Mouse (Mus musculus) layer of hippocampus, postnatal 10 days (tissue): ENCODE results near the gene Ntm. TPM values are rescaled to one million over a fixed set of nuclear protein-coding genes. Genes with fewer than 3 reads are reported as not detected.

Experiments used
- DNase-seq, 2 experiments: peaks; one replicate each; pipeline ENCODE4 v3.0.0; 2021; ENCODE audit warnings: low spot score in 2 of 2
- total RNA-seq, 2 experiments: library from RNA; stranded (reverse); gene quantifications; 2 replicates each; pipeline ENCODE4 v1.2.3; 2021

The Ntm gene
- total RNA-seq, 2 experiments from 2014 or later = 155 to 170 TPM

DNA sequence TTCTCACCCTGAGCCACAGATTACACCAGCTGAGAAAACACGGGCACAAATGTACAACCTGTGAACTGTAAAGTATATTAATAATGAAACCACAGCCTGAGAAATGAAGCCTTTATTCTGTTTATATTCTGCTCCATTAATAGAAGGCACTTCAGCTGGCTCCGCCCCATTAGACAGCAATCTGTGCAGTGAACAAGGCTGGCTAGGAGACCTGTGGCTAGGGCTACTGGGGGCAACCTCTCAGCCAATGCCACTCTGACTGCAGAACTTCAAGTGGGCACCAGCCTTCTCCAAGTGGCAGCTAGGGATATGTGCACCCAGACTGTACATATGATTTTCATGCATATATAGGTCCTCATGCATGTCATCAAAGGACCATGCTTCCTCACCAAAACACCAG is 887.7 kb downstream of the Ntm start:
- DNase-seq = no peak

DNA sequence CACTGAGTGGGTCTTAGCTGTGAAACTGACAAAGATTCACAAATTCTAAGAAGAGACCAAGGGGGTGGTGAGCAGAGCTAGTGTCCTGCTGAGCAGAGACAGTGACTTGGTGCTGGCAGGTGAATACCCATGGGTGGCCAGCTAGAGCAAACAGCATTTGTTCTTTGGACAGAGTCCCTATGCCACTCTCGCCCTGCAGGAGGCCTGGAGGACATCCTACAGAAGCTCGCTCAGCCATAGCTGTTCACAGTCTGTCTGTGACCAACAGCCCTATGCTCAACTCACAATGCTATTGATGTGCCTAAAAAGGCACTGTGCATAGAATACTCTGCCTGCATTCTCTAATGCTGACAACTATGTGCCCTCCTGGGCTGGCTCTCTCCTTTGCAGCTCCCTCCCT is 888.4 kb downstream of the Ntm start:
- no peak for DNase-seq

DNA sequence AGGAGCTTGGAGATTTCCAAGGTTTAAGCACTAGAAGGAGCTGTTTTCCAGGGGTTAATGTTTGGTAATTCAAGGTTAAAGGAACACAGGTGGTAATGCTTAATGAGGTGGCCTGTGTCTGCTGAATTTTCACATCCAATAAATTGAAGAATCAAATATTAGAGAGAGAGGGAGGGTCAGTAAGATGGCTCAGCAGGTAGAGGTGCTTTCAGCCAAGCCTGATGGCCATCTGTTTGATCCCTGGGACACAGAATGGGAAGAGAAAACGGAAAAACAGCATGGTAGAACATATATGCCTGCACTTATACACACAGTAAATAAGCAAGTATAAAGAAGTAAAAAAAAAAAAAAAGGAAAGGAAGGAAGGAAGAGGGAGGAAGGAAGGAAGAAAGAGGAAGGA is 890.9 kb downstream of the Ntm start:
- no peak for DNase-seq

DNA sequence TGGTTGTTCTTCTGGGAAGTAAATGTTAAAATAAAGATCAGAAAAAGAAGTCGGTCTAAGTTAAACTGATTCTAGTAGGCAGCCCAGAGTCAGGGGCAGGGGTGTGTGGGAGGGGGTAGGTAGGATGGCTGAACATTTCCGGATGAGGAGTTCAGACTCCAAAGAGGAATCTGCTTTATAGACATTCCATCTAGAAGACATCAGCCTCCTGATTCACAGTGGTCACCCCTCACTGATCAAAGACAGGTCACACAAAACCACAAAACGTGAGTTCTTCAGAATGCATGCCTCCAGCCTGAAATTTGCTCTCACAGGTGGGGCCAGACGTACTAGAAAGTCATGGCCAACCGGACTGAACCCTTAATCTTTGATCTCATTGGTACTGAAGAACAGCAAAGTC is 895.4 kb downstream of the Ntm start:
- DNase-seq = no peak

DNA sequence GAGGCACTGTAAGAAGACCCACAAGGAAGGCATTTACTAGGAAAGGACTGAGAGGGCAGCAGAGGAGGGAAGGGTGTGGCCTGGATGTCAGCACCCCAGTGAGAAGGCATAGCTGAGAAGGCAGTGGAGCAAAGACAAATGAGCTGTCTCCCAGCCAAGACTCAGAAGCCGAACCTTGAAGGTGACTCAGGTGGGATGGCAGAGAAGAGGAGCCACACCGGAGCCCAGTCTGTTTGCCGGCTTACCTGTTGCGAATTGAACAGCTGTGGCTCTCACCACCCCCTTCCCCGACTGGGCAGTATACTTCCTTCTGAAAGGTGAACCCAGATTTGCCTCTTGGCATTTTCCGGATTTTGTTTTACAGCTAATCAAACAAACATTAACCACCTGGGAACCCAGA is 902.6 kb downstream of the Ntm start:
- no peak for DNase-seq

DNA sequence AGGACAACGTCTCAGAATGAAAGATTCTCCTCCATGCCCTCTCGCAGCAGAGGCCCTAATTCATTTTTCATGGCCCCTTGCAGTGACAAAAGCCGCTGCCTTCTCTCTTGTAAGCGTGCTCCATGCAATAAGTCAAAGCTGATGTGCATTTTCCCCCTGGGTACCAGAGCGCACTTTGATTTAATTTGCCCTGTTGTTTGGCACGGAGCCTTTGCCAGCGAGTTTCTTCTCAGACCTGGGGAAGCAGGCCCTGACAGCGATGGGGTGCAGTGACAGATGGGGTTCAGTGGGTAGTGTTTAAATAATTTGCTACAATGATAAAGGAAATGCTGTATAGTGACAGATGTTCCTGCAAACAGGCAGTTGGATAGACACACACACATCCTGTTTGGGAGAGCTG is 904.1 kb downstream of the Ntm start:
- no peak for DNase-seq

DNA sequence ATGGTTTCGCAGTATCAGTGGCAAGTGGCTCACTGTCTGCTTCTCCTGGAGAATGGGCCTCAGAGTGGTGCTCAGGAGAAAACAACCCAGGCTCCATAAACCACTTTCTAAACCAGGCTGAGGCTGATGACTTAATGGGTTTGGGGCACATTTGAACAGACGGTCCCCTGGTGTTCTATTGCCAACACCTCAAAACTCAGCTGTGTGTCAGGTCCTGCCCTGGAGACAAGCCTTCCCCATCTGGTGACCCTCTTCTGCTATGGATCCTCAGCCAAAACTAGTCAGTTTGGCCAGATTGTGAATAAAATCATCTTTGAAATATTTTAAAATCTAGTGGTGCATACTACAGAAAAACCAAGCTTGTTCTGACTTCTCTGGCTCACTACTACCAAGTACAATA is 907.3 kb downstream of the Ntm start:
- no peak for DNase-seq

DNA sequence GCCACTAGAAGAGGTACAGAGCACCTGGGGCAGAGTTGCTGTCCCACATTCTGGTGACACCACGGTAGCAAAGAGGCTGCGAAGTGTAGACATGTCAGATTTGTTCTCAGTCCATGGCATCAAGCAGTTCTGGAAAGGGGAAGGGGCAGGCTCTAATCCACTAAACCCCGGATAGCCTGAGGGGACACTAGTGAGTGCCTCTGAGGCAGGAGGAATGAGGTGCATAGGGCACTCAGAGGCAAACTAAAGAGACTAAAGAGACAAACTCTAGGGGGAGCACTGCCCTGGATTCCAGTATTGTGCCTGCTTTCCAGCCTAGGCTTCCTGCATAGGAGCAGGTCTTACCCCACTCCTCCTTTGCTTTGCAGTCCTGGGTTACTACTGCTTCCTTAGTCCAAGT is 926.5 kb downstream of the Ntm start:
- no peak for DNase-seq

DNA sequence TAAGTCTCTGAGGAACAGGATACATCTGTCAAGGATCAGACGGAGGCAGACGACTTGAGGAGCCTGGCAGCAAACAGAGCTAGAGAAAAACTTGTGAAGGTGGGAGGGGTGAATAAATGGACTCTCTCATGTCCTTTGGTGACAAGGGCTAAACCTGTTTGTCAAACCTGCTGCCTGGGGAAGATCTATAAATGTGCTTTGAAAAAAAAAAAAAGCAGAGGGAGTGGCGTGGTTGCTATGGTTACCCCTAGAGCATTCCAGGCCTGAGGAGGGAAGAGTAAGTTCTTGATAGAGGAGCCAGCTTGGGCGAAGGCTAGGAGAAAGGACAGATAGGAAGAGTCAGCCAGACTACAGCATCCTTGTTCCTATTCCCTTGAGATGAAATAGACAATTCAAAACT is 926.9 kb downstream of the Ntm start:
- no peak for DNase-seq

DNA sequence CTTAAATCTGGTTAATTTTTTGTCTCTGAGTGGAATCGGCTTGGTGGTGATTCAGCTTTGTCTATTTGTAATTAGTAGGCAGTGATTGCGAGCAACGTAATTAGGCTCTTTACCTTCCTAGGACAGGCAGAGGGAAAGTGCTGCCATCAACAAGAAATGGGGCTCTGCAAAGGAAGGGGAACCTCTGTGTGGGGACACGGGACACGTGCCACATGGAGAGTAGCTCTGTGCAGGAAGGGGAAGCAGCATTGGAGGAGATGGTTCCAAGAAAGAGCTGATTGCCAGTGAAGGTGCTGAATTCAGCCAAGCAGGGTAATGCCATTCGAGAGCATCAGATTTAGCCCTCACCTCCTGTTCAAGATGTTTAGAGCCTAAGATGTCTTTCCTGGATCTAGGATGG is 936.5 kb downstream of the Ntm start:
- DNase-seq = no peak

DNA sequence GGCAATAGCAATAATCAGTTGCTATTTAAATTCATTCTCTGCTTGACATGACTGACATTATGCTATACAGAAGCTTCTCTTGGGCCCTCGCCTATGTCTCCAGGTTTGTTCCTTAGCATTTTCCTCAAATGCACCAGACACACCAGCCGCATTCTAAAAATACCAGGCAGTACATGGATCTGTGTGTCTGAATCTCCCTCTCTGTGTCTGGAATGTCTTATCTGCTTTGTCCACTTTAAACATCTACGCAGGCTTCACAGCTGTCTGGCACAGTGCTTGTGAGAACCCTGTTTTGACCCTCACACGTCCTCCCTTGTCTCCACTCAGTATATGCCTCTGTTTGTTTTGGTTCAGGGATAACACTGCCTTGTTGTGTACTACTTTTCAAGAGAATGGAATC is 937.3 kb downstream of the Ntm start:
- DNase-seq = no peak

DNA sequence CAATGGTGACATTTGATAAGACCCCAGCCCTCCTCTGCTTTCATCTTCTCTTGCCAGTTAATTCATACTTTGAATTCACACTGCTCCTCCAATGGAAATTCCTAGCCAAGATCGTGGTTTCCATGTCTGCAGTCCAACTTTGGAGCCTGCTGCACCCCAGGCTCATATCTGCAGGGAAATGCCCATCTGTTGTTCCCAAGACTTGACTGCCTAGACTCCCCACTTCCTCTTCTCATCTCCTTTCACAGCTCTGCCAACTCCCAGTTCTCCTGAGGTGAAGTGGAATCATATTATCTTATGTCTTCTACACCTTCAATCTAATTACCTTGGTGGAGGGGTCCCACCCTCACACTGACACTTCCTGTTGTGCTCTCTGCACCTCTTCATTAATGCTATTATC is 937.8 kb downstream of the Ntm start:
- DNase-seq = no peak

DNA sequence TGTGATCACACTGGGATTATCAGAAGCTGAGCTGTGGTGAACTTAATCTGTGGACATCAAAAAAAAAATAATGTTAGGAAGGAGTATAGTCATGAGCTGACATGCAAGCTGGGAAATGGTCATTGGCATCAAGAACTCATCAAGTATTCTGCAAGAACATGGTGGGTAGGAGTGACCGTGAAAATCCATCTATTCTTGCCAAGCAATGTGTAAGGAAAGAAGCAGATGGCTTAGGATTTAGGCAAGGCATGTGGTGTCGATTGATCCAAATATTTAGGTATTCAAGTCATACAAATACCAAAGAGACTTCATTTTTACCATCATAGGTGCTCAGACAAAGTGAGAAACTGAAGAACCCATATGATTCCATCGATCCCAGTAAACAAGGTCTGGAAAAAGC is 946.1 kb downstream of the Ntm start:
- no peak for DNase-seq

DNA sequence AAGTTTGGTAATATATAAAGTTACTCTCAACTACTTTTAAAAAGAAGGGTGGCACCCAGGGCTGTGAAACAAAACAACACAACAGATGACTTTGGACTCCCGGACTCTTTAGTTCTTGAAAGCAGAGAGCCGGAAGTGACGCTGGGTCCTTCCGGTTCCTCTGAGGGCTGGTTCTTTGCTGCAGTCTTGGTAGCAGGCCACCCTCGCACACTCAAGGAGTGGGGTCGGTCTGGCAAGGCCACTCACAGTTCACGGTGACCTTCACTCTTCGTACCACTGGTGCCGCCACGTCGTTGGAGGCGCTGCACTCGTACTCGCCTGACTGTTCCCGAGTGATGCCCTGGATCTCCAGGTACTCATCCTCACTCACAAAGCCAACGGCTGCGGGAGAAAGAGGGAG is 949.1 kb downstream of the Ntm start:
- no peak for DNase-seq

DNA sequence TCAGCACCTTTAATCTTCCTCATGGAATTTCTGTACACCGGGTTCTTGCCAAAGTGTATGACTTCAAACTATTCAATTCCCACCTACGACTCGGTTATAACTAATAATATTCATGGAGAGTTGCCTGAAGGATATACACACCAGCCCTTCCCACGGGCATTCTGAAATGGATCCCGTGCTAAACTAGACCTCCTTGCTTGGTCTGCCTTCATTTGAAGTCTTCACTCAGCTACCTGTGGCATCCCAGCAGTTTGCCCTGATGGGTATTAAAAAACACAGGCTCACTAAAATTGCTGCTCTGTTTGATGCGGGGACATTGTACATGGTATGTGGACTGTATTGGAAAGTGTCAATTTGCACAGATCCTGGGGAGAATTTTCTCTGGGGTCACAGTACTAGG is 950.4 kb downstream of the Ntm start:
- DNase-seq = no peak

DNA sequence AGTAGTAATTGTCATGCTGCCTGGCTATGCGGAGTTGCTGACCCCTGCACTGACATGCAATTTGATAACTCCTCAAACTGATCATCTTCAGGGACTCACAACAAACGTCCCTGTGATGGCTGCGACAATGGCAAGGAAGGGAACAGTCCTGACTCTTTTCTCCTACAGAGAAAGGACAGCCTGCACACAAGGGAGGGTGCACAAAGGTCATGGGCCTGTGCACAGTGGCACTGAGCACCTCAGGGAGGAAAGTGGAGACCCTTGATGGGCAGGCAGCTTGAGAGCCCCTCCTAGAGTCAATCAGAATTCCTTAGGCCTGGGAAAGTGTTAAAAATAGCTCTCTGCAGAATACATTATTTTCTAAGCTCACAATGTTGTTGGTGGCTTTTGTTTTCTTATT is 951.5 kb downstream of the Ntm start:
- no peak for DNase-seq

DNA sequence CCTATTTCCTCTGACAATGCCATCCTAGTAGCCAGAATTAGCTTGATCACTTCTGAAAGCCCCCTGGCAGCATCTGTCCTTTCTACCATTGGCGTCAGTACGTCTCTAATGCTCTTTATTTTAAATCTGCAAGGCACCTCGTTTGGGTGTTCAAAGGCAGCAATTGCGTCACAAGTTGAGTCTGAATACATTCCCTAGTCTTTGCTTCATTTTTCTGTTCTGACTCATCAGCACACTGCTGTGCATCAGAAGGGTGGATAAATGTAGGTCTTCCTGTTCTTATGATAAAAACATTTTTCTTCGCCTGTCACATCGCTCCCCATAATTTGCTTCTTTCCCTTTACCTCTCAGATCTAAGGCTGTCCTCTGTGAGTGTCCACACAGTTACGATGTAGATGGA is 958.4 kb downstream of the Ntm start:
- no peak for DNase-seq

DNA sequence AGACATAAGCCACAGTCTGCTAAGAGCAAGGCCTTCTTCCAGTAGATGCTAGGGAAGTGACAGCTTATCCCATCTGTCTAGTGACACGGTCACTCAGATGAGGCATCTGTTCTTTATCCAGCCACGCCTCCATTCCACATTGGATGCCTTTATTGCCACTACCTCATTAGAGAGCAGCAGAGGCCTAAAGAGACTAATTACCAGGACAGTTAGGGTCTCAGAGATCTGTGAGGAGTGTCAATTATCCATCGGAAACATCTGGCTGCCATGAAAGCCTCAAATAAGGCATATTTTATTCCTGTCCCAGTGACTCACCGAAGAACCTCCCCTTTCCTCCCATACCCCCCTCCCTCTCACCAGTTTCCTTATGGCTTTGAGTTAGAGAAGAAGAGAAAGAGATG is 963.0 kb downstream of the Ntm start:
- no peak for DNase-seq

DNA sequence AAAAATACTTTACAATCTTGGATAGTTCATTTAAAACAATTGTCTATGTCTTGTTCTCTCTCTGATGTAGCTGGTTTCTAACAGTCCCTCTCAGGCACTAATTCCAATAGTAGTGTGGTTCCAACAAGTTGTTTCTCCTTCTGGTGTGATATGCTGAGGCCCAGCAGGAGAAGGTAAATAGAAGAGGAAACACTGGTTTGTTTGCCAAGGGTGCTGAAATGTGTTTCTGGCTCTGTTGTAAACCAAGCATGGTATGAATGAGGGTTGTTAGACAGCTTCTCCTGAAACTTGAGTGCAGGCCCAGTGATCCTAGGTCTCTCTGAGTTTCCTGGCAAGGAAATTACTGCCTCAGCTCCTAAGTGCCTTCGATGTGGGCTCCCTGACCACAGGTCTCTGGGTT is 985.7 kb downstream of the Ntm start:
- no peak for DNase-seq

DNA sequence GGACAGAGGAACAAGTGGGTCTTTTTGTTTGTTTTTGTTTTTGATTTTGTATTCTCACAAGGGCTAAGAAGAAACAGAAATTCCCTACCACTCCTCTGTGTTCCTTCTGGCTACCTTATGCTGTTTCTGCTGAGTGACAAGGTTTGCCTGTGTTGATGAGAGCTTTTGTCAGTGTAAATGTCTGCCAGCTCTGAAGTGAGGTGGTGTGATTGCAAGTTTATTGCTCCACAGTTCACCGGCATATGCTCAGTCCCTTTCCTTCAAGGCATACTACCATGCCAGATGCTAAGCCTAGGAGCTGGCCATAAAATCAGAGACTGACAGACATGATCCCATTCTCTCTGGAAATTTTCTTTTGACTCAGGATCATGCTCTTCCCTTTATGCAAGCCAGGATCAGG is 993.5 kb downstream of the Ntm start:
- DNase-seq = no peak
